Mouse (Mus musculus) MEL (cell line): ENCODE results near the gene Sgk1. TPM values are rescaled to one million over a fixed set of nuclear protein-coding genes. Genes with fewer than 3 reads are reported as not detected.
A peak's percentile ranks its signal among the peaks of the same experiment; 100 is the strongest.

Experiments used
- DNase-seq: peaks from one replicate; pipeline ENCODE4 v3.0.0; 2011; ENCODE audit warnings: low read depth, low spot score
- H3K27ac ChIP-seq: 2 replicates; pipeline ENCODE4 v1.5.1; 2012; ENCODE audit warnings: low read depth, mild to moderate bottlenecking, control low read depth, low read length, moderate library complexity; ENCODE audit not compliant: control insufficient read depth
- H3K27me3 ChIP-seq, 2 experiments: fragments of 150-350 bp in 1 of 2; sonication (generic) in 1 of 2; 2 replicates each; pipeline ENCODE4 v1.6.1; 2012; ENCODE audit warnings: low read length in 2 of 2, mild to moderate bottlenecking in 2 of 2, improper control_type of control experiment in 1 of 2, moderate library complexity in 1 of 2; ENCODE audit not compliant: insufficient read depth in 2 of 2, control insufficient read depth in 1 of 2
- H3K36me3 ChIP-seq, 2 experiments: 2 replicates each; pipeline ENCODE4 v1.6.1; 2012 to 2014; ENCODE audit warnings: low read length in 2 of 2, improper control_type of control experiment in 1 of 2, inconsistent platforms in 1 of 2, mild to moderate bottlenecking in 1 of 2; ENCODE audit not compliant: insufficient read depth in 2 of 2, control insufficient read depth in 1 of 2
- H3K4me1 ChIP-seq, 2 experiments: fragments of 150-350 bp in 1 of 2; sonication (generic) in 1 of 2; 2 replicates each; pipeline ENCODE4 v1.6.1; 2012; ENCODE audit warnings: low read length in 2 of 2, improper control_type of control experiment in 1 of 2, mild to moderate bottlenecking in 1 of 2; ENCODE audit not compliant: insufficient read depth in 2 of 2, control insufficient read depth in 1 of 2
- H3K4me3 ChIP-seq, 2 experiments: fragments of 150-350 bp in 1 of 2; sonication (generic) in 1 of 2; 2 replicates each; pipeline ENCODE4 v1.5.1; 2012; ENCODE audit warnings: low read depth in 2 of 2, low read length in 2 of 2, mild to moderate bottlenecking in 2 of 2, moderate library complexity in 2 of 2, control low read depth in 1 of 2, improper control_type of control experiment in 1 of 2; ENCODE audit not compliant: control insufficient read depth in 1 of 2, insufficient read depth in 1 of 2
- H3K79me2 ChIP-seq: 2 replicates; pipeline ENCODE4 v1.6.1; 2012; ENCODE audit warnings: mild to moderate bottlenecking, low read length, moderate library complexity; ENCODE audit not compliant: control insufficient read depth, poor library complexity, insufficient read depth
- H3K9ac ChIP-seq: 2 replicates; pipeline ENCODE4 v1.6.1; 2012; ENCODE audit warnings: low read depth, mild to moderate bottlenecking, control low read depth, low read length, moderate library complexity; ENCODE audit not compliant: control insufficient read depth, poor library complexity, severe bottlenecking
- H3K9me3 ChIP-seq: fragments of 150-350 bp; sonication (generic); replicated peaks from 2 replicates; pipeline ENCODE4 v1.6.1; 2012; ENCODE audit warnings: mild to moderate bottlenecking, low read length, improper control_type of control experiment, moderate library complexity; ENCODE audit not compliant: insufficient read depth
- BHLHE40 ChIP-seq: IDR thresholded peaks from 2 replicates; pipeline ENCODE4 v1.6.1; 2012; ENCODE audit warnings: low read depth, mild to moderate bottlenecking, inconsistent platforms, low read length, improper control_type of control experiment, borderline replicate concordance
- CHD1 ChIP-seq: IDR thresholded peaks from 2 replicates; pipeline ENCODE4 v1.6.1; 2012; ENCODE audit warnings: low read depth, mild to moderate bottlenecking, inconsistent platforms, low read length, improper control_type of control experiment
- CHD2 ChIP-seq: IDR thresholded peaks from 2 replicates; pipeline ENCODE4 v1.6.1; 2011; ENCODE audit warnings: low read length, improper control_type of control experiment
- CTCF ChIP-seq, 3 experiments: IDR thresholded peaks in 2 of 3; conservative IDR thresholded peaks in 1 of 3; 2 replicates each; pipeline ENCODE4 v1.5.1; 2011 to 2012; ENCODE audit warnings: low read length in 3 of 3, low read depth in 2 of 3, mild to moderate bottlenecking in 2 of 3, improper control_type of control experiment in 1 of 3, inconsistent platforms in 1 of 3, mixed read lengths in 1 of 3, moderate library complexity in 1 of 3; ENCODE audit not compliant: control insufficient read depth in 1 of 3, insufficient read depth in 1 of 3, poor library complexity in 1 of 3, severe bottlenecking in 1 of 3
- E2F4 ChIP-seq: IDR thresholded peaks from 2 replicates; pipeline ENCODE4 v1.6.1; 2011; ENCODE audit warnings: low read depth, low read length, improper control_type of control experiment, borderline replicate concordance
- ELF1 ChIP-seq: IDR thresholded peaks from 2 replicates; pipeline ENCODE4 v1.6.1; 2014; ENCODE audit warnings: low read depth, mild to moderate bottlenecking, inconsistent platforms, low read length, improper control_type of control experiment, moderate library complexity
- EP300 ChIP-seq, 2 experiments: IDR thresholded peaks; 2 replicates each; pipeline ENCODE4 v1.6.1; 2011; ENCODE audit warnings: improper control_type of control experiment in 2 of 2, low read length in 2 of 2, low read depth in 1 of 2, mild to moderate bottlenecking in 1 of 2
- ETS1 ChIP-seq: IDR thresholded peaks from 2 replicates; pipeline ENCODE4 v1.6.1; 2012; ENCODE audit warnings: low read depth, mild to moderate bottlenecking, inconsistent platforms, low read length, improper control_type of control experiment, moderate library complexity
- GABPA ChIP-seq: IDR thresholded peaks from 2 replicates; pipeline ENCODE4 v1.6.1; 2012; ENCODE audit warnings: low read depth, mild to moderate bottlenecking, inconsistent platforms, low read length, improper control_type of control experiment, moderate library complexity
- GATA1 ChIP-seq: IDR thresholded peaks from 2 replicates; pipeline ENCODE4 v1.6.1; 2011; ENCODE audit warnings: low read depth, low read length, improper control_type of control experiment
- HCFC1 ChIP-seq: IDR thresholded peaks from 2 replicates; pipeline ENCODE4 v1.6.1; 2012; ENCODE audit warnings: low read depth, mild to moderate bottlenecking, inconsistent platforms, low read length, improper control_type of control experiment, moderate library complexity
- JUND ChIP-seq: IDR thresholded peaks from 2 replicates; pipeline ENCODE4 v1.6.1; 2011; ENCODE audit warnings: low read depth, mild to moderate bottlenecking, improper control_type of control experiment, low read length
- KAT2A ChIP-seq: conservative IDR thresholded peaks from 2 replicates; pipeline ENCODE4 v1.6.1; 2012; ENCODE audit warnings: low read depth, low read length, improper control_type of control experiment, inconsistent platforms
- MAFK ChIP-seq: IDR thresholded peaks from 2 replicates; pipeline ENCODE4 v1.6.1; 2011; ENCODE audit warnings: low read depth, mild to moderate bottlenecking, low read length, improper control_type of control experiment, borderline replicate concordance
- MAX ChIP-seq: IDR thresholded peaks from 2 replicates; pipeline ENCODE4 v1.6.1; 2011; ENCODE audit warnings: low read length, improper control_type of control experiment
- MXI1 ChIP-seq: IDR thresholded peaks from 2 replicates; pipeline ENCODE4 v1.6.1; 2011; ENCODE audit warnings: mild to moderate bottlenecking, low read depth, low read length, improper control_type of control experiment
- MYB ChIP-seq: IDR thresholded peaks from 2 replicates; pipeline ENCODE4 v1.6.1; 2011; ENCODE audit warnings: mild to moderate bottlenecking, low read depth, low read length, improper control_type of control experiment
- MYC ChIP-seq: IDR thresholded peaks from 2 replicates; pipeline ENCODE4 v1.6.1; 2011; ENCODE audit warnings: low read depth, mild to moderate bottlenecking, low read length, improper control_type of control experiment, moderate library complexity
- NELFE ChIP-seq: IDR thresholded peaks from 2 replicates; pipeline ENCODE4 v1.6.1; 2011; ENCODE audit warnings: low read depth, low read length, improper control_type of control experiment
- NRF1 ChIP-seq: IDR thresholded peaks from 2 replicates; pipeline ENCODE4 v1.6.1; 2014; ENCODE audit warnings: low read depth, mild to moderate bottlenecking, inconsistent platforms, low read length, improper control_type of control experiment, moderate library complexity; ENCODE audit not compliant: poor library complexity, insufficient read depth, severe bottlenecking
- POLR2A ChIP-seq, 2 experiments: IDR thresholded peaks; 2 replicates each; pipeline ENCODE4 v1.6.1; 2011 to 2012; ENCODE audit warnings: low read length in 2 of 2, mild to moderate bottlenecking in 2 of 2, control low read depth in 1 of 2, improper control_type of control experiment in 1 of 2, low read depth in 1 of 2, moderate library complexity in 1 of 2; ENCODE audit not compliant: control insufficient read depth in 1 of 2, insufficient read depth in 1 of 2, poor library complexity in 1 of 2
- POLR2AphosphoS2 ChIP-seq: IDR thresholded peaks from 2 replicates; pipeline ENCODE4 v1.6.1; 2011; ENCODE audit warnings: low read length, improper control_type of control experiment
- POLR2AphosphoS5 ChIP-seq: IDR thresholded peaks from 2 replicates; pipeline ENCODE4 v1.6.1; 2012; ENCODE audit warnings: low read depth, borderline replicate concordance, mild to moderate bottlenecking, inconsistent platforms, low read length, moderate library complexity, mixed read lengths
- RAD21 ChIP-seq: IDR thresholded peaks from 2 replicates; pipeline ENCODE4 v1.6.1; 2011; ENCODE audit warnings: mild to moderate bottlenecking, low read depth, low read length, improper control_type of control experiment
- RCOR1 ChIP-seq: IDR thresholded peaks from 2 replicates; pipeline ENCODE4 v1.6.1; 2012; ENCODE audit warnings: low read depth, mild to moderate bottlenecking, inconsistent platforms, low read length, improper control_type of control experiment
- SIN3A ChIP-seq: IDR thresholded peaks from 2 replicates; pipeline ENCODE4 v1.6.1; 2012; ENCODE audit warnings: low read length, improper control_type of control experiment, inconsistent platforms
- SMC3 ChIP-seq: IDR thresholded peaks from 2 replicates; pipeline ENCODE4 v1.6.1; 2011; ENCODE audit warnings: low read depth, low read length, improper control_type of control experiment
- TBP ChIP-seq: IDR thresholded peaks from 2 replicates; pipeline ENCODE4 v1.8.0; 2011; ENCODE audit warnings: low read depth, low read length, improper control_type of control experiment
- TCF12 ChIP-seq: IDR thresholded peaks from 2 replicates; pipeline ENCODE4 v1.6.1; 2014; ENCODE audit warnings: low read depth, mild to moderate bottlenecking, inconsistent platforms, low read length, improper control_type of control experiment, moderate library complexity
- UBTF ChIP-seq: IDR thresholded peaks from 2 replicates; pipeline ENCODE4 v1.6.1; 2012; ENCODE audit warnings: low read depth, mild to moderate bottlenecking, inconsistent platforms, low read length, improper control_type of control experiment, moderate library complexity, borderline replicate concordance; ENCODE audit not compliant: insufficient read depth
- USF1 ChIP-seq: IDR thresholded peaks from 2 replicates; pipeline ENCODE4 v1.6.1; 2014; ENCODE audit warnings: low read depth, mild to moderate bottlenecking, inconsistent platforms, low read length, improper control_type of control experiment, moderate library complexity
- ZC3H11A ChIP-seq: IDR thresholded peaks from 2 replicates; pipeline ENCODE4 v1.6.1; 2012; ENCODE audit warnings: low read depth, mild to moderate bottlenecking, inconsistent platforms, low read length, improper control_type of control experiment
- ZKSCAN1 ChIP-seq: IDR thresholded peaks from 2 replicates; pipeline ENCODE4 v1.6.1; 2012; ENCODE audit warnings: low read depth, mild to moderate bottlenecking, inconsistent platforms, low read length, improper control_type of control experiment, moderate library complexity
- ZNF384 ChIP-seq: IDR thresholded peaks from 2 replicates; pipeline ENCODE4 v1.6.1; 2012; ENCODE audit warnings: low read depth, mild to moderate bottlenecking, inconsistent platforms, low read length, improper control_type of control experiment
- polyA plus RNA-seq, 2 experiments: library from polyadenylated mRNA; stranded (reverse) in 1 of 2; unstranded in 1 of 2; fragments of >175 nt in 1 of 2; fragments of >200 nt in 1 of 2; gene quantifications; 2 replicates each; pipeline versions ENCODE4 v1.2.1 to v1.2.4; 2012; ENCODE audit warnings: low replicate concordance in 2 of 2, low read depth in 1 of 2; ENCODE audit not compliant: insufficient read length in 2 of 2, insufficient read depth in 1 of 2, missing spikeins in 1 of 2
- total RNA-seq: library from RNA; depleted of rRNA; stranded (reverse); fragments of 300-350 nt; gene quantifications from 2 replicates; pipeline ENCODE4 v1.2.3, GENCODE M21; 2012

Sgk1 gene
- total and polyA plus RNA-seq, 3 experiments, result 1.6 to 3.2 TPM; not detected in 1

DNA sequence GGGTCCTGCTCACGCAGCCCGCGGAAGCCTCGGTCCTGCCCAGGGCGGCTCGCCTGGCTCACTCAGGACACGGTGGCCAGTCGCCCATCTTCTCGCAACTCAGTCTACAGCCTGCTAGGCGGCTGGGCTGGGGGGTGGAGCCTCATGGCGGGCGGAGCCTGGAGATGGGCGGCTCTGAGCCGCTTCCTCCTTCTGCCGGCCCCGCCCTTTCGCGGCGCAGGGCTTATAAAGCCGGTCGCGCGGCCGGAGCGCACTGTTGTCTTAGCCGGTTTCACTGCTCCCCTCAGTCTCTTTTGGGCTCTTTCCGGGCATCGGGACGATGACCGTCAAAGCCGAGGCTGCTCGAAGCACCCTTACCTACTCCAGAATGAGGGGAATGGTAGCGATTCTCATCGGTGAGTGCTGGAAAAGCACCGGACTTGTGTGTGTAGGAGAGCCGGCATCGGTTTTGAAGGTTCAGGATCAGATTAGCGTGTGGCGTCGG lies 112.5 kb downstream of the Sgk1 start (continued):
- TF ChIP-seq POLR2AphosphoS5, result no peak
- no peak for TF ChIP-seq MYB
- no peak for TF ChIP-seq JUND
- TF ChIP-seq GATA1, result peak; percentile 48; the same call in 1 of the 2 replicates
- peak; percentile 80 for TF ChIP-seq ELF1
- TF ChIP-seq POLR2AphosphoS2, result peak; percentile 35; the same call in 1 of the 2 replicates
- TF ChIP-seq E2F4, result no peak
- TF ChIP-seq ETS1, result no peak
- TF ChIP-seq HCFC1, result no peak
- TF ChIP-seq CTCF (IDR thresholded peaks at IDR 0.05 in 2 of 3, conservative IDR thresholded peaks at IDR 0.05 in 1 of 3; ENCODE audit: control insufficient read depth in 1 of 3, insufficient read depth in 1 of 3, low read depth in 2 of 3, low read length in 3 of 3, poor library complexity in 1 of 3, severe bottlenecking in 1 of 3), result no peak
- TF ChIP-seq RCOR1, result no peak
- no peak for TF ChIP-seq CHD2

DNA sequence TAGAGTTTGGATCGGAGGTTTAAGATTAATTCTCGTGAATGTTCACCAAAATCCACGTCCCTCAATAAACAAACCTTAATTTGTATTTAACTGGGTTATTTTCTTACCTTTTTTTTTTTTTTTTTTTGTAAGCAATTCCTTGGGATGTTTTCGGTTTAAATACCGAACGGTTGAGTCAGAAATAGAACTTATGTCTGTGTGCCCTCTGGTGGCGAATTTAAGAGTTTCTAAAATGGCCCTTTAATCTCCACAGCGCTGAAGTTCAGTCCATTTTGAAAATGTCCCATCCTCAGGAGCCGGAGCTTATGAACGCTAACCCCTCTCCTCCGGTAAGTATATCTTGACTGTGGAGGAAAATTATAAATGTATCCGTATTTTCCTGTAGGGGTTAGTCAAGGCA lies 113.2 kb downstream of the Sgk1 start:
- no peaks in the 10 kb centered on the region for H3K9me3 ChIP-seq
- H3K4me3 ChIP-seq, result peak overlapping the region; percentile 86 to 87
- no peak overlapping the region for H3K27ac ChIP-seq
- DNase-seq, result peak; percentile 91
- H3K4me1 ChIP-seq, result no peaks in the 10 kb centered on the region
- peaks cover 0 to 4% of the 10 kb centered on the region in 2 experiments; a peak in 1 of 4 replicates for H3K36me3 ChIP-seq
- peak overlapping the region; percentile 66 for H3K9ac ChIP-seq
- no peaks in the 10 kb centered on the region for H3K79me2 ChIP-seq
- H3K27me3 ChIP-seq, result peaks cover 2 to 7% of the 10 kb centered on the region in 2 experiments; a peak in 3 of 4 replicates
- TF ChIP-seq NRF1, result no peak
- TF ChIP-seq ZC3H11A, result peak; percentile 89
- TF ChIP-seq POLR2AphosphoS2, result no peak
- no peak for TF ChIP-seq CHD2
- no peak for TF ChIP-seq POLR2A (IDR thresholded peaks at IDR 0.05; ENCODE audit: control insufficient read depth in 1 of 2, insufficient read depth in 1 of 2, low read depth in 1 of 2, low read length in 2 of 2, poor library complexity in 1 of 2)
- no peak for TF ChIP-seq POLR2AphosphoS5
- TF ChIP-seq RAD21, result peak; percentile 84
- peak; percentile 24 for TF ChIP-seq MXI1
- no peak for TF ChIP-seq KAT2A
- no peak for TF ChIP-seq HCFC1
- TF ChIP-seq TBP, result peak; percentile 44; the same call in 1 of the 2 replicates
- no peak for TF ChIP-seq JUND
- TF ChIP-seq EP300 (IDR thresholded peaks at IDR 0.05; ENCODE audit: low read depth in 1 of 2, low read length in 2 of 2), result no peak
- TF ChIP-seq MYC, result 0 out of 2 replicates have a peak, but pooled peaks have one; percentile 38
- no peak for TF ChIP-seq MAFK
- TF ChIP-seq CHD1, result 0 out of 2 replicates have a peak, but pooled peaks have one; percentile 72
- no peak for TF ChIP-seq GABPA
- no peak for TF ChIP-seq MAX
- no peak for TF ChIP-seq ZKSCAN1
- TF ChIP-seq TCF12, result no peak
- TF ChIP-seq SMC3, result peak; percentile 92
- TF ChIP-seq MYB, result no peak
- peak; percentile 92 for TF ChIP-seq ZNF384
- TF ChIP-seq SIN3A, result peak; percentile 78
- no peak for TF ChIP-seq UBTF
- TF ChIP-seq NELFE, result no peak
- TF ChIP-seq USF1, result no peak
- no peak for TF ChIP-seq ETS1
- peak; percentile 15 to 86 (median 48); a peak in 3 of 6 replicates for TF ChIP-seq CTCF (IDR thresholded peaks at IDR 0.05 in 2 of 3, conservative IDR thresholded peaks at IDR 0.05 in 1 of 3; ENCODE audit: control insufficient read depth in 1 of 3, insufficient read depth in 1 of 3, low read depth in 2 of 3, low read length in 3 of 3, poor library complexity in 1 of 3, severe bottlenecking in 1 of 3)
- TF ChIP-seq BHLHE40, result no peak
- no peak for TF ChIP-seq RCOR1
